Mouse (Mus musculus): ENCODE measurements at regions not wholly inside any gene's neighbourhood (a gene's known extent, or its start where the extent isn't known, plus 50 kb on each side); places are given as distances from the start of the nearest gene placed in this dataset.

DNA sequence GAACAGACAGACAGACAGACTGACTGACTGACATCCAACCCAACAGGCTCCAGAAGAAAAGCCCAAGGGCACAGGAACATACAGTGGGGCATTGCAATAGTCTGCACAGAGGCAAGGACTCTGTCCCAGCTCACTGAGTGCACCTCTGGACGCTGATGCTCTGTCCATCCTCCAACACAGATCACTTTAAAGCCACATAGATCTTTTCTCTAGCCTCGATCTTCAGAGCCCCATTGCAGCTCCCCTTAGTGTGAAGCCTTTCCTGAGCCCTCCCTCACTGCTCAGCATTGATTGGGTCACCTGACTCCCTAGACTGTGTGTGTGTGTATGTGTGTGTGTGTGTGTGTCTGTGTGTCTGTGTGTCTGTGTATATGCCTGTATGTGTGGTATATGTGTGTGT is 218.2 kb upstream of the Srrm4 start:
- peaks cover 16% of the 10 kb centered on the region for H3K4me1 ChIP-seq (replicated peaks)
- no peaks in the 10 kb centered on the region for H3K9me3 ChIP-seq
- WGBS: 34% methylated on average over 2 of the region's 2 CpGs
- H3K27ac ChIP-seq: peak overlapping the region; percentile 85
- no peaks in the 10 kb centered on the region for H3K36me3 ChIP-seq
- peak overlapping the region; percentile 38 for H3K4me3 ChIP-seq
- no peak for DNase-seq (ENCODE audit: low spot score)
- H3K27me3 ChIP-seq (ENCODE audit: insufficient read depth, poor library complexity, severe bottlenecking): 0 out of 2 replicates have a peak, but pooled peaks cover 3% of the 10 kb centered on the region

GRCm38 (mm10) chr5:116809001-116809759 is 217.6 kb upstream of the Srrm4 start:
- no peaks in the 10 kb centered on the region for H3K9me3 ChIP-seq
- peaks cover 16% of the 10 kb centered on the region for H3K4me1 ChIP-seq (replicated peaks)
- DNase-seq (ENCODE audit: low spot score): peak; percentile 84
- peak overlapping the region; percentile 85 for H3K27ac ChIP-seq
- H3K27me3 ChIP-seq (ENCODE audit: insufficient read depth, poor library complexity, severe bottlenecking): 0 out of 2 replicates have a peak, but pooled peaks cover 3% of the 10 kb centered on the region
- no peaks in the 10 kb centered on the region for H3K36me3 ChIP-seq
- H3K4me3 ChIP-seq: peak overlapping the region; percentile 38
- WGBS: 24% methylated on average over 17 of the region's 17 CpGs

DNA sequence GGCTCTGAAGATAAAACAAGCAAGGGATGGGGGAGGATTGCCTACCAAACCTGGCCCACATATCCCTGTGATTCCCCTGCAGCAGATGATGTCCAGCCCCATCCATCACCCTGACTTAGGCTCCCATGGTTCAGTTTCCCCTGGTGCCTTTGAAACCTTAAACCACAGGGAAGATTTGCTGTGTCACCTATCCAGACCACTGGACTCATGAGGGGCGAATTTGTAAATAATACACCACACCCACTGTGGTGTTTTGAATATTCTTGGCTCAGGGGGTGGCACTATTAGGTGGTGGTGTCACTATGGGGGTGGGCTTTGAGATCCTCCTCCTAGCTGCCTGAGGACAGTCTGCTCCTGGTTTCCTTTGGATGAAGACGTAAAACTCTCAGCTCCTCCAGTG is 205.8 kb upstream of the Srrm4 start:
- DNase-seq (ENCODE audit: low spot score): no peak
- H3K27ac ChIP-seq: no peak overlapping the region
- H3K4me3 ChIP-seq: no peak overlapping the region
- 48% methylated on average over 2 of the region's 2 CpGs for WGBS
- peaks cover 3% of the 10 kb centered on the region; the same call in 1 of the 2 replicates for H3K4me1 ChIP-seq (replicated peaks)
- no peaks in the 10 kb centered on the region for H3K9me3 ChIP-seq
- no peaks in the 10 kb centered on the region for H3K36me3 ChIP-seq
- no peaks in the 10 kb centered on the region for H3K27me3 ChIP-seq (ENCODE audit: insufficient read depth, poor library complexity, severe bottlenecking)

- H3K36me3 ChIP-seq: no peaks in the 10 kb centered on the region
- H3K9me3 ChIP-seq: no peaks in the 10 kb centered on the region
- 75% methylated on average over 5 of the region's 5 CpGs for WGBS
- peaks cover 3% of the 10 kb centered on the region; the same call in 1 of the 2 replicates for H3K4me1 ChIP-seq (replicated peaks)
- no peaks in the 10 kb centered on the region for H3K27me3 ChIP-seq (ENCODE audit: insufficient read depth, poor library complexity, severe bottlenecking)
- no peak overlapping the region for H3K27ac ChIP-seq
- no peak for DNase-seq (ENCODE audit: low spot score)
- no peak overlapping the region for H3K4me3 ChIP-seq
Observed at GRCm38 (mm10) chr5:116795169-116795568, 203.6 kb upstream of the Srrm4 start.

DNA sequence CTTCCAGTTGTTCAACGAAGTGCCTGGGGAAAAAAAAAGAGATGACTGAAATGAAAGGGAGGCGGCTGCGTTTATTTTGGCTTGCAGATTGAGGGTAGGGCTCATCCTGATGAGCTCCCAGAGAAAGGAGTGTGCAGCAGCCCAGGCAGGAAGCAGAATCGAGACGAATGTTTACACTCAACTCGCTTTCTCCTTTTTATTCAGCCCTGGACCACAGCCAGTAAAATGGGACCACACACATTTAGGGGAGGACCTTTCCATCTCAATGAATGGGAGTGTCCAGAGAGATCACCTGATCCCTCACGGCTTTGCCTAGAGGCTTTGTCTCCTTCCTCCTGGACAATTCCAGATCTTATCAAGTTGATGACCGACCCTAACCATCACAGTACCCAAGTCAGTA is 198.8 kb upstream of the Srrm4 start:
- Histone ChIP-seq H3K27ac (no peak overlapping the region), H3K36me3 (no peaks in the 10 kb centered on the region), H3K4me1 (replicated peaks) (no peaks in the 10 kb centered on the region), H3K9me3 (no peaks in the 10 kb centered on the region), H3K4me3 (no peak overlapping the region), H3K27me3 (ENCODE audit: insufficient read depth, poor library complexity, severe bottlenecking) (no peaks in the 10 kb centered on the region)
- WGBS: 74% methylated on average over 8 of the region's 8 CpGs
- DNase-seq (ENCODE audit: low spot score): no peak

GRCm38 (mm10) chr5:116789859-116790258 is 198.2 kb upstream of the Srrm4 start:
- no peaks in the 10 kb centered on the region for H3K4me1 ChIP-seq (replicated peaks)
- H3K9me3 ChIP-seq: no peaks in the 10 kb centered on the region
- no peak for DNase-seq (ENCODE audit: low spot score)
- H3K27me3 ChIP-seq (ENCODE audit: insufficient read depth, poor library complexity, severe bottlenecking): no peaks in the 10 kb centered on the region
- H3K4me3 ChIP-seq: no peak overlapping the region
- H3K36me3 ChIP-seq: no peaks in the 10 kb centered on the region
- WGBS: 84% methylated on average over 9 of the region's 9 CpGs
- H3K27ac ChIP-seq: no peak overlapping the region

- WGBS: 51% methylated on average over 2 of the region's 2 CpGs
- no peaks in the 10 kb centered on the region for H3K27me3 ChIP-seq (ENCODE audit: insufficient read depth, poor library complexity, severe bottlenecking)
Observed at GRCm38 (mm10) chr5:116776450-116776849, 184.8 kb upstream of the Srrm4 start.

DNA sequence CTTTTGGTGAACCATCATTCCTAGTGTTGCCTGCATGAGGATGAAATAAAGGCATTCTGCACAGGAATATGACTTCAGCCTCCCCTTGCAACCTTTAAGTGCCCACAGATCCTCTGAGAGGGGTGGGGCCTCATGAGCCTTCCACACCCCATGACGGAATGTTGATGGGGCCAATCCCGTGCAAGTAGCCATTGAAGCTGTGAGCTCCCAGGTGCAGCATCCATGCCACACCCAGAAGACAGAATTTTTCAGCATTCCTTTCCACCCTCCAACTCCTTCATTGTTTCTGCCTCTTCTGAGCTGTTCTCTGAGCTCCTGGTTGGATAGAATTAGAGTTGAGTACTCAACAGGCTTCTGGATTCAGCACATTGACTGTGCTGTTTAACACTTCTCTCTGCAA is 174.6 kb upstream of the Srrm4 start:
- no peaks in the 10 kb centered on the region for H3K4me1 ChIP-seq (replicated peaks)
- H3K27me3 ChIP-seq (ENCODE audit: insufficient read depth, poor library complexity, severe bottlenecking): no peaks in the 10 kb centered on the region
- WGBS: 84% methylated on average over 2 of the region's 2 CpGs
- H3K9me3 ChIP-seq: peaks cover 23% of the 10 kb centered on the region
- no peak overlapping the region for H3K4me3 ChIP-seq
- H3K36me3 ChIP-seq: no peaks in the 10 kb centered on the region
- no peak overlapping the region for H3K27ac ChIP-seq
- no peak for DNase-seq (ENCODE audit: low spot score)

More at GRCm38 (mm10) chr5:116776450-116776849, 184.8 kb upstream of the Srrm4 start:
- Histone ChIP-seq H3K4me1 (replicated peaks) (no peaks in the 10 kb centered on the region), H3K9me3 (no peaks in the 10 kb centered on the region), H3K36me3 (no peaks in the 10 kb centered on the region), H3K27ac (no peak overlapping the region), H3K4me3 (no peak overlapping the region)
- no peak for DNase-seq (ENCODE audit: low spot score)

- WGBS: 91% methylated on average over 6 of the region's 6 CpGs
- H3K36me3 ChIP-seq: no peaks in the 10 kb centered on the region
- no peaks in the 10 kb centered on the region for H3K27me3 ChIP-seq (ENCODE audit: insufficient read depth, poor library complexity, severe bottlenecking)
- DNase-seq (ENCODE audit: low spot score): no peak
- no peak overlapping the region for H3K4me3 ChIP-seq
- no peaks in the 10 kb centered on the region for H3K4me1 ChIP-seq (replicated peaks)
- H3K9me3 ChIP-seq: peaks cover 23% of the 10 kb centered on the region
- no peak overlapping the region for H3K27ac ChIP-seq
Observed at GRCm38 (mm10) chr5:116761323-116761722, 169.7 kb upstream of the Srrm4 start.

GRCm38 (mm10) chr5:116758687-116759086 is 167.1 kb upstream of the Srrm4 start:
- Histone ChIP-seq H3K27me3 (ENCODE audit: insufficient read depth, poor library complexity, severe bottlenecking) (no peaks in the 10 kb centered on the region), H3K36me3 (no peaks in the 10 kb centered on the region), H3K4me1 (replicated peaks) (no peaks in the 10 kb centered on the region), H3K27ac (no peak overlapping the region), H3K9me3 (peaks cover 8% of the 10 kb centered on the region), H3K4me3 (no peak overlapping the region)
- WGBS: 88% methylated on average over 14 of the region's 14 CpGs
- DNase-seq (ENCODE audit: low spot score): no peak

DNA sequence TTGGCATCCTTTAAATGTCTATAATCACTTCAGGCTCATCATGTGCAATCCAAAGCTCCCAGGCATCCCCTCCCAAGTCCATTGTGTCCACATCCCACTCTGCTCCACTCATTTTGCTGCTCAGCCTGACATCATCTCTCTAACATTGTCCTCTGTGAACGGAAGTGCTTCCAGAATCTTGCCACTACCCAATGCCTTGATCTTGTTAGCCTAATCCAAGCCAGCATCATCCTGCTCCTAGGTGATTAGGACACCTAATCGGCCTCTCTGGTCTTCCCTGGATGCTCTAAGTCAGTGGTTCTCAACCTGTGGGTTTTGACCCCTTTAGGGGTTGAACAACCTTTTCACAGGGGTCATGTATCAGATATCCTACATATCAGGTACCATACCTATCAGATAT is 161.3 kb upstream of the Srrm4 start:
- 84% methylated on average over 2 of the region's 2 CpGs for WGBS
- DNase-seq (ENCODE audit: low spot score): no peak

GRCm38 (mm10) chr5:116752096-116752495 is 160.5 kb upstream of the Srrm4 start:
- no peaks in the 10 kb centered on the region for H3K36me3 ChIP-seq
- no peak overlapping the region for H3K4me3 ChIP-seq
- H3K4me1 ChIP-seq (replicated peaks): no peaks in the 10 kb centered on the region
- H3K27ac ChIP-seq: no peak overlapping the region
- 79% methylated on average over 1 of the region's 1 CpGs for WGBS
- no peak for DNase-seq (ENCODE audit: low spot score)
- no peaks in the 10 kb centered on the region for H3K27me3 ChIP-seq (ENCODE audit: insufficient read depth, poor library complexity, severe bottlenecking)
- H3K9me3 ChIP-seq: no peaks in the 10 kb centered on the region

More for the DNA sequence above, 161.3 kb upstream of the Srrm4 start:
- Histone ChIP-seq H3K4me1 (replicated peaks) (no peaks in the 10 kb centered on the region), H3K4me3 (no peak overlapping the region), H3K27me3 (ENCODE audit: insufficient read depth, poor library complexity, severe bottlenecking) (no peaks in the 10 kb centered on the region), H3K36me3 (no peaks in the 10 kb centered on the region), H3K27ac (no peak overlapping the region), H3K9me3 (no peaks in the 10 kb centered on the region)

DNA sequence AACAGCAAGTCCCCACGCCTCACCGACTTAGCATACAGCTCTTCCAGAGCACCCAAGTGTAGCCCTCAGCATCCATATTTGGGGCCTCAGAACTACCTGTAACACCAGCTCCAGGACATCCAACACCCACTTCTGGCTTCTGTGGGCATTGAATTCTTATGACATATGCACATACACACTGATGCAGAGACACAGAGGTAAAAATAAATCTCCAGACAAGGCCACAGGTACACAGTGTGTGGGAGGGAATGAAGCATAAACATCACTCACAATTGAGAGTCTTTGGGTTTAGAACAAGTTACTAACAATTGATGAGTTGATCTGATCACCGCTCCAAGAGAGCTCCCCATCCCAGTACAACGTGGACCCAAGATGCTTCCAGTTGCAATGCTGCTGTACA is 154.2 kb upstream of the Srrm4 start:
- no peak for DNase-seq (ENCODE audit: low spot score)
- Histone ChIP-seq H3K4me3 (no peak overlapping the region), H3K36me3 (no peaks in the 10 kb centered on the region), H3K4me1 (replicated peaks) (peaks cover 5% of the 10 kb centered on the region; the same call in 1 of the 2 replicates), H3K9me3 (no peaks in the 10 kb centered on the region), H3K27ac (no peak overlapping the region), H3K27me3 (ENCODE audit: insufficient read depth, poor library complexity, severe bottlenecking) (no peaks in the 10 kb centered on the region)
- 86% methylated on average over 4 of the region's 4 CpGs for WGBS
